Mouse (Mus musculus) urinary bladder, adult 18-20 months (tissue): ENCODE results near the gene Atxn1.

Experiments used
- DNase-seq, 2 experiments: peaks; one replicate each; pipeline ENCODE4 v3.0.0; 2022; ENCODE audit warnings: low spot score in 2 of 2, mixed read lengths in 2 of 2

Gene Atxn1

DNA sequence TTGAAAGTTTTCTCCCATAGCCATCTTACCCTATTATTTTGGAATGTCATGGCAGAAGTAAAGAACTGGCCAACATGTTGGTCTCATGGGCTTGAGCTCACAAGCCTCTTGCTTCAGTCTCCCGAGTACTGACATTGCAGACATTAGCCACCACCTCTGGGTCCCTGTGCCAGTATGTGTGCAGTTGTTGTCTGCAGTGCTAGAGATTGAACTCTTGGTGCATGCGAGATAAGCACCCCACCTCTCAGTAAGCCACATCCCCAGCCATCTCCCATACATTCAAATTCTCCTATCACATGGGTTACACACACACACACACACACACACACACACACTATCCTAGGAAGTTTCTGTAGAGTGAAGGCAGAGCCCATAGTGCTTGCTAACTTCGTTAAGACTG, 464.9 kb downstream of the Atxn1 start:
- DNase-seq, result no peak
